Mouse (Mus musculus): ENCODE results near the gene Pou2f3.

GRCm38 (mm10) chr9:43233515-43233914 is 23.3 kb upstream of the Pou2f3 start:
- no peak for TF ChIP-seq E2F4 (IDR thresholded peaks at IDR 0.05; ENCODE audit: insufficient read depth)
- TF ChIP-seq MAX (IDR thresholded peaks at IDR 0.05; ENCODE audit: low read depth), result no peak

Data from myocyte (in vitro differentiated cells).